Mouse (Mus musculus) testis, postnatal 10 days (tissue): Measurements from ENCODE around the gene Cubn.

Experiments used
- DNase-seq: peaks from one replicate; pipeline ENCODE4 v3.0.0; 2021; ENCODE audit warnings: low spot score

Gene Cubn

DNA sequence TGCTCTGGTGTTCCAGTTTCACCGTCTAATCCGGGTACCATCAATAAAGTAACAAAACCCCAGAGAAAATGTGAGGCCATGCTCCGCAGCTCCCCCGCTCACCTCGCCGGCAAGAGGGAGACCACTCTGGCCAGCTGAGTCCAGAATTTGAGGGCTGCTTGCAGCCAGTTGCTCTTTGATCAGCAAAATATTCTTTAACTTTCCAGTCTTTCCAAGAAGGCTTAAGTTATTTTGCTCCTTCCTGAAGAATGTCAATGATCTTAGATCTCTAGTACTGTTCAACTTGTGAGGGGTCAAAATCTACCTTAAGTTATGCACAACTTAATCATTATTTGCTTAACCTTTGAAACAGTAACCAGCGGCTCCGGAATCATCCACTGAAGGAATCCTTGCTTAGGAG is at the start of gene Cubn:
Gene Cubn, minus strand, starts transcription at position 80 of the 400 bp plus-strand sequence.
- DNase-seq = no peak

DNA sequence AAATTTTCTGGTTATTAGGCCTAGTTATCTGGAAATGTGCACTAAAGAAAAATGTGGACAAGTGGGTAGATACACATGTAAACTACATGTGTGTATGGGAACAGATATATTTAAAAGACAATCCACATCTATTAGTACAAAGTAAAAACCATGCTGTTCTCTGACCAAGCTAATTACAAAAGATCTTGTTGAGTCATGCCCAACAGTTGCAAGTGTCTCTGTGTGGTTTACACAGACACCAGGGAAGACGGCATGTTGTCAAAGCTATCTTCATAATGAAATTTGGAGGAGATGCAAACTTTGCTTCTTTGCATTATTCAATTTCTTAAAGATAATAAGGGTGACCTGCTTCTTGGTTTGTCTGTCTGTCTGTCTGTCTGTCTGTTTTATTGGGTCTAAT is 48.2 kb upstream of the Cubn start:
- no peak for DNase-seq

DNA sequence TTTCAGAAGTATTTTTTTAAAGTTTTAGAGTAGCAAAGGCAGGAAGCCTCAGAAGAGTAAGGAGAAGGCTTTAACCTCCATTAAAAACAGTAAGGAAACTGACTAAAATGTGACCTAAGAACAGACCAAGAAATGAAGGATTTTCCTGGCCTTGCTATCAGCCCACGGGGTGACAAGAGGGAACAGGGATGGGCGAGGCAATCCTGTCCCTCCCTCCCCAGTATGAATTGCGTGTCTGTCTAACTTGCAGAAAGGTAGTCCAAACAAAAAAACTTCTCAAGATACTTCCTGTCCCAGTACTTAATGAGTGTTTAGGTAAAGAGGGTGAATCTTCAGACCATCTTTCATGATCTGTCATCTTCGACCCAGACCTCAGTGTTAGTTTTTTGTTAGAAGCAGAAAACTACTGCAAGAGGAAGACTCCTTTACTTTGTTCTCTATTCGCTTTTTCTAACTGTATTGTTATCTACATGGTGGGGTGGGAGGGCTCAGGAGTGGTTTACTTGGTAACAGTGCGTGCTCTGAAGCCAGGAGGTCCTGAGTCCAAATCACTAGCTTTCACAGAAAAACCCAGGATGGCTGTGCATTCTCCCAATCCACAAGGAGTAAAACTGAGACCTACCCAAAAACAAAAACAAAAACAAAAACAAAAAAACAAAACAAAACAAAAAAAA is 47.2 kb upstream of the Cubn start:
- no peak for DNase-seq

DNA sequence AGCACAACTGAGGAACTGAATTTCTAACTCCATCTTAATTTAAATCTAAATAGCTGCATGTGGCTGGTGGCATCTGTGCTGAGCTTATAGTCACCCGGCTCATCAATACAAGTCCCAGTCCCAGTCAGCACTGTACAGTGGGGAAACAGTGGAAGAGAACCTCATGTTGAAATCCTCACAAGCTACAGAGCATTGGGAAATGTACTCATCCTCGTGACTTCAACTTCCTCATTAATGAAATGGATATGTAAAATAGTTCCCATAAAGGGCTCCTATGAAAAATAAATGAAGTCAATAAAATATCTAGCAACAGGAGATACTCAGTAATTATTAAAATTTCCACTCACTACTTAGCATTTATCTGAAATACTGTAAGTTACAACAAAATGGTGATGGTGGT is 46.6 kb upstream of the Cubn start:
- no peak for DNase-seq

DNA sequence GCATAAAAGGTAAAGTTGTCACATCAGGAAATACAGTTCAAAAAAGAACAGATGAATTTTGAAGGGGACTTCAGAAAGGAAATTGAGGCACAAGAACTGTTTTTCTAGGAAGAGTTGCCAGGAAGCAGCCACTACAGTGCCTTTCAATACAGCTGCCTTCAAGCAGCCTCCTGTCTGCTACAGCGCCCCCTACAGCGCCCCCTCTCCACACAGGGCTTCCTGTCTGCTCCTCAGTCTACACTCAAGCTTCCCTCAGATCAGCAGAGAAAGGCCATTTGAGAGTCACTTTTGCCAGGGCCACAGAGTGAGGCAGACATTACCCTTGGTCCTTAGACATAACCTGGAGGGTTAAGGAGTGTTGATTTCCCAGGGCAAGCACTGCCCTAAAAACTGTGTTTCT is 46.1 kb upstream of the Cubn start:
- peak; percentile 48 for DNase-seq

- no peak for DNase-seq
Observed at GRCm38 (mm10) chr2:13536747-13537146, 45.1 kb upstream of the Cubn start.

DNA sequence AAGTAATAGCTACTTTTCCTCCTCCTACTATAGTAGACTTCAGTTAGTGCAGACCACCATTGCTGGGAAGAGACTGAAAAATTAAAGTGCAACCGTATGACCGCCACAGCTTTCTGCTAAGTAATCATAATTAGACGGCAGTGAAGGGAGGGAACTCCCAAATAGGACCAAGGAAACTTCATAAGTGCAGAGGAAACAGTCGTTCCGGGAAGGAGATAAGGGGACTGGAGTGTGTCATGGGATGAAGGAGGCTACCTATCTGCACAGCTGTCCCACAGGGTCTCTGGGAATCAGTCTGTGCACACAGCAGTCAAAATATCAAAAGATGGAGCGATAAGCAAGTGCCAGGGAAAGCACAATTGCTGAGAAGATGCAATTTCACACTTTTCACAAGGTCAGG is 39.0 kb upstream of the Cubn start:
- no peak for DNase-seq

- DNase-seq = no peak
Observed at GRCm38 (mm10) chr2:13529253-13529933, 37.8 kb upstream of the Cubn start.

GRCm38 (mm10) chr2:13527531-13527930 is 35.9 kb upstream of the Cubn start:
- DNase-seq = peak; percentile 75

- DNase-seq = no peak
Observed at GRCm38 (mm10) chr2:13527125-13527524, 35.5 kb upstream of the Cubn start.

- no peak for DNase-seq
Observed at GRCm38 (mm10) chr2:13526205-13526604, 34.6 kb upstream of the Cubn start.

DNA sequence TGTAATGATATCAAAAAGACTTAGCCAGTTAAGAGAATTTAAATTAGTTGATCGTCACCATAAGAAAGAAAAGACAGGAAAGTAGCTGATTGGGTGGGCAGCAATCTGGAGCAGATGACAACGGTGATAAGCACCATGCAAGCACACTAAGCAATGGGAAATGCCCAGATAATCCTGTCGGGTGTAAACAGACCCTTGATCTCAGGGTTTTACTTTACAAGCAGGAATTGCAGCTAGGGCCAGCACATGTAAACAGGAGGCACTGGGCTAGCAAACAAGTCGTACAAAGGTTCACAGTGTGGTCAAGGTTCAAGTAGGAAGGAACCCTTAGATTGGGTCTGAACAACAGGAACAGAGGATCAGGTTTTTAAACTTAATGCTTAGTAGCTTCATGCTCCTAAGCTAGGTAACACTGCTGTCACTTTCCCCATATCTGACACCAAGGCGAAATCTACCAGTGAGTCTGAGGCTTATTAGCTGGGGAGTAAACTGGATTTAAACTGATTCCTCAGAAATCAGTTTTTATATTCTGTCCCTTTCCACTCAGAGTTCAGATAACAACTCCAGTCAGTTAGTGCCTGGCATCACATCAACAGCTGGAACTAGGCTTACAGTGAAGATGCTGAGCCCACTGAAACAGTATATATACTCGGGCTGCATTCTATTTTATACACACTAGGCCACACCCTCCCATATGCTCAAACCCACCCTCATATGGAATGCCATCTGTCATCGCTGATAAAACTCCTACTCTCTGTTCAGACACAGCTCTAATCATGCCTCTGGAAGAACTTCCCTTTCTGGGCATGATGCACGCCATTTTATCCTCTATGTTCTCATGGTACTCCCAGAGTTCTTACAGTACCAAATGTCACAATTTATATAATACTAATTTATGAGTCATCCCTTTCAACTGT is 32.2 kb upstream of the Cubn start:
- no peak for DNase-seq

- no peak for DNase-seq
Observed at GRCm38 (mm10) chr2:13522106-13522505, 30.5 kb upstream of the Cubn start.

DNA sequence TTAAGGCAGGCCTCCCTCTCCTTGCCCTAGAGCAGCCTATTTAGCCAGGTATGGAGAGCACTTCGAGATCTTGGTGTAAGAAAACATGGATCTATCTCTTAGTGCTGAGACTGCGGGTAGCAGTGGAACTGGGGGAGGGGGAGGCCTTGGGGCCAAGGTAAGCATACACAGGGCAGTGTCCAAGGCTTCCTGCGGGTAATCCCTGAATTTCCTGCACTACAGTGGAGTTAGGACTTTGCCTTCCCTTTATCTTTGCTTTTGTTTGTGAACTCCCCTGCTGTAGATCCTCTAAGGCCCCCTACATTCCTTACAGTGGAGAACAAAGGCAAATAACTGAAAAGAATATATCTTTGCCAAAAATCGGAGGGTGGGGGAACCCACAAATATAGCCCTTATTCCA is 23.3 kb upstream of the Cubn start:
- no peak for DNase-seq

GRCm38 (mm10) chr2:13502717-13503116 is 11.1 kb upstream of the Cubn start:
- DNase-seq = no peak

- no peak for DNase-seq
Observed at GRCm38 (mm10) chr2:13501553-13501952, 9.9 kb upstream of the Cubn start.

- no peak for DNase-seq
Observed at GRCm38 (mm10) chr2:13500298-13500999, 8.8 kb upstream of the Cubn start.

GRCm38 (mm10) chr2:13499196-13499595 is 7.6 kb upstream of the Cubn start:
- DNase-seq = no peak

GRCm38 (mm10) chr2:13496087-13496486 is 4.5 kb upstream of the Cubn start:
- DNase-seq = no peak

- no peak for DNase-seq
Observed at GRCm38 (mm10) chr2:13492927-13493326, 1.3 kb upstream of the Cubn start.

- DNase-seq = no peak
Observed at GRCm38 (mm10) chr2:13490480-13490879, 1.1 kb downstream of the Cubn start.

- no peak for DNase-seq
Observed at GRCm38 (mm10) chr2:13486470-13486869, 5.1 kb downstream of the Cubn start.
